Mouse (Mus musculus) mouse embryonic stem cell (cell line): ENCODE measurements around the gene 1700022I11Rik.
"Not testable (repeated sequence)": the region's sequence is repeated elsewhere in the genome, so short reads cannot be mapped to it uniquely, and the experiment has no call there.

ENCODE experiments used
- in situ Hi-C, 2 experiments: fragments of 300-500 bp; cut with MboI; formaldehyde crosslinking; loops; 1 replicate in 1 of 2; 3 replicates in 1 of 2; pipeline ENCODE4 v1.14.3; 2019 to 2020; ENCODE audit warnings: low sequenced_read_pairs in 2 of 2, low pct_unique_long_range_greater_than_20kb in 1 of 2, mixed read lengths in 1 of 2; ENCODE audit not compliant: unreplicated experiment in 1 of 2

1700022I11Rik gene

GRCm38 (mm10) chr4:42988296-42988695 is 18.9 kb downstream of the 1700022I11Rik start:
- in situ Hi-C loops, result no loop called here

GRCm38 (mm10) chr4:42998022-42998421 is 28.6 kb downstream of the 1700022I11Rik start:
- in situ Hi-C loops, result no loop called here

GRCm38 (mm10) chr4:42999451-43000140 is 30.2 kb downstream of the 1700022I11Rik start:
- in situ Hi-C loops, result no loop called here

- in situ Hi-C loops, result not testable (repeated sequence)
Observed at GRCm38 (mm10) chr4:43000141-43000986, 31.0 kb downstream of the 1700022I11Rik start, which contains the start of gene Vcp. Gene Vcp, minus strand, starts transcription at chr4:43000507.

- in situ Hi-C loops, result no loop called here
Observed at GRCm38 (mm10) chr4:43001272-43001671, 31.9 kb downstream of the 1700022I11Rik start.

- in situ Hi-C loops, result no loop called here
Observed at GRCm38 (mm10) chr4:43002756-43003439, 33.5 kb downstream of the 1700022I11Rik start.

- in situ Hi-C loops, result no loop called here
Observed at GRCm38 (mm10) chr4:43004951-43005350, 35.5 kb downstream of the 1700022I11Rik start.

GRCm38 (mm10) chr4:43005765-43006164 is 36.4 kb downstream of the 1700022I11Rik start:
- in situ Hi-C loops, result no loop called here

GRCm38 (mm10) chr4:43010161-43011038 is 41.0 kb downstream of the 1700022I11Rik start, which contains the start of gene Fancg:
Gene Fancg, minus strand, starts transcription at chr4:43010506.
- in situ Hi-C loops, result no loop called here

- in situ Hi-C loops, result no loop called here
Observed at GRCm38 (mm10) chr4:43012091-43012490, 42.7 kb downstream of the 1700022I11Rik start.

GRCm38 (mm10) chr4:43018156-43018555 is 48.8 kb downstream of the 1700022I11Rik start:
- in situ Hi-C loops, result no loop called here

- in situ Hi-C loops, result no loop called here
Observed at GRCm38 (mm10) chr4:43019176-43019575, 49.8 kb downstream of the 1700022I11Rik start.

GRCm38 (mm10) chr4:43019641-43020465 is 50.4 kb downstream of the 1700022I11Rik start:
- in situ Hi-C loops, result no loop called here

GRCm38 (mm10) chr4:43020876-43021275 is 51.5 kb downstream of the 1700022I11Rik start:
- in situ Hi-C loops, result no loop called here

GRCm38 (mm10) chr4:43021341-43021740 is 51.9 kb downstream of the 1700022I11Rik start:
- in situ Hi-C loops, result no loop called here

GRCm38 (mm10) chr4:43024673-43025072 is 55.3 kb downstream of the 1700022I11Rik start:
- in situ Hi-C loops, result no loop called here
